Comparison of ENCODE assay signal across 10 mouse cellular contexts in the genomic region with DNA sequence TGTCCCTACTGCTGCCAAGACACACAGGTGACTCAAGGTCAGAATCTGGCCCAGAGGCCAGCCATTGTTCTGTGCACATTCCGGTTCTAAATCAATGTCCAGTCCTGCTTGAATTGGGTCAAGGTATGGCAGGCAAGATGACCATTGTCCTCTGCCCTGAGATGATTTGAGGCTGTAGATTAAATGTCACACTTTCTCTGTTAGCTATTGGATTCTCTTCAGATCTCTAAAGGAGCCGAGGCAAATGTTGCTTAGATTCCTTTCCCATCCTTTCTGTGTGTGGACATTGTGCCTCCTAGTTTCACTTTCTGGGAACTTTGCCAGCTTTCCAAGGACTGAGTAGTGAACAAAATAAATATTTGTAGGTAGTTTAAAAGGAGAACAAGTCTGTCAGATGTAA.
DNase-seq lines count a peak whose midpoint lies in the region; ATAC-seq and TF ChIP-seq lines count a peak whose summit lies in the region.
"Had no signal": no experiment of that assay in that cellular context is flagged by ENCODE, and none has a peak within 500 bp of the region (broad histone marks: within the 10 kb centered on the region; RNA-seq: fewer than 3 reads in every experiment).

No protein-coding gene starts in this region.

- H3K4me3 ChIP-seq in lung, adult 2 months (replicated peaks; ENCODE audit: extremely low read depth, low read depth, low read length), result no peak overlapping the region
- no peak overlapping the region for H3K4me3 ChIP-seq in kidney, embryonic 16.5 days (ENCODE audit: low read length)
- H3K4me3 ChIP-seq: megakaryocyte, embryonic 14.5 days had no signal

- no peaks in the 10 kb centered on the region for H3K36me3 ChIP-seq in kidney, embryonic 16.5 days (ENCODE audit: insufficient read depth, low read length)

- peaks cover 10% of the 10 kb centered on the region; the same call in 1 of the 2 replicates for H3K4me1 ChIP-seq in lung, adult 2 months (ENCODE audit: control insufficient read depth, insufficient read depth, low read length)
- peaks cover 24% of the 10 kb centered on the region for H3K4me1 ChIP-seq in kidney, embryonic 16.5 days (ENCODE audit: insufficient read depth, low read length)

- no peak overlapping the region for H3K4me2 ChIP-seq in kidney, embryonic 16.5 days (replicated peaks; ENCODE audit: low read depth, low read length)

- TF ChIP-seq POLR2A in lung, adult 2 months (IDR thresholded peaks at IDR 0.05; ENCODE audit: borderline replicate concordance, extremely low read depth, low read depth, low read length), result no peak

- no peaks in the 10 kb centered on the region for H3K9me3 ChIP-seq in kidney, embryonic 16.5 days (ENCODE audit: low read length)
- H3K9me3 ChIP-seq: megakaryocyte, embryonic 14.5 days had no signal

- peak overlapping the region; percentile 67 for H3K27ac ChIP-seq in kidney, embryonic 16.5 days (ENCODE audit: low read length)

- WGBS in lung, adult 2 months, result 32% methylated on average over 2 of the region's 2 CpGs
- WGBS in kidney, embryonic 16.5 days, result 28% methylated on average over 2 of the region's 2 CpGs

- no peak for TF ChIP-seq CTCF in lung, adult 2 months (IDR thresholded peaks at IDR 0.05; ENCODE audit: insufficient read depth, low read length)

- H3K27me3 ChIP-seq in kidney, embryonic 16.5 days (ENCODE audit: insufficient read depth, low read length), result no peaks in the 10 kb centered on the region

- ATAC-seq in kidney, embryonic 16.5 days (ENCODE audit: low FRiP score, low TSS enrichment), result no peak

- H3K9ac ChIP-seq in kidney, embryonic 16.5 days (replicated peaks; ENCODE audit: low read length), result no peak overlapping the region

- DNase-seq in adrenal gland, adult 2 months, result peak; percentile 36
- no peak for DNase-seq in adrenal gland, adult 18-20 months (ENCODE audit: low spot score in 2 of 2)
- peak; percentile 31 to 75 for DNase-seq in lung, adult 18-20 months
- no peak for DNase-seq in lung, adult 2 months
- peak; percentile 33 for DNase-seq in testis, postnatal 10 days (ENCODE audit: low spot score)
- no peak for DNase-seq in urinary bladder, postnatal 36 days (ENCODE audit: low spot score in 2 of 2)
- no peak for DNase-seq in cerebellum, adult 9-10 months
- DNase-seq: thymus, postnatal 25 days had no signal

Comparison
In these comparisons a context has a peak if more than half of its experiments do, and no peak if none do; other contexts are left out.
1. DNase-seq: peak in adrenal gland, adult 2 months (single experiment), lung, adult 18-20 months (2 of 2) and testis, postnatal 10 days (single experiment); none in adrenal gland, adult 18-20 months (0 of 2), lung, adult 2 months (single experiment), urinary bladder, postnatal 36 days (0 of 2) and cerebellum, adult 9-10 months (single experiment).